Mouse (Mus musculus): Measurements from ENCODE around the gene Adgrl2. TPM values are rescaled to one million over a fixed set of nuclear protein-coding genes. Genes with fewer than 3 reads are reported as not detected.

Gene Adgrl2
- 29.9 and 36.6 TPM in 2 replicates for total RNA-seq (2012; rRNA removed)

DNA sequence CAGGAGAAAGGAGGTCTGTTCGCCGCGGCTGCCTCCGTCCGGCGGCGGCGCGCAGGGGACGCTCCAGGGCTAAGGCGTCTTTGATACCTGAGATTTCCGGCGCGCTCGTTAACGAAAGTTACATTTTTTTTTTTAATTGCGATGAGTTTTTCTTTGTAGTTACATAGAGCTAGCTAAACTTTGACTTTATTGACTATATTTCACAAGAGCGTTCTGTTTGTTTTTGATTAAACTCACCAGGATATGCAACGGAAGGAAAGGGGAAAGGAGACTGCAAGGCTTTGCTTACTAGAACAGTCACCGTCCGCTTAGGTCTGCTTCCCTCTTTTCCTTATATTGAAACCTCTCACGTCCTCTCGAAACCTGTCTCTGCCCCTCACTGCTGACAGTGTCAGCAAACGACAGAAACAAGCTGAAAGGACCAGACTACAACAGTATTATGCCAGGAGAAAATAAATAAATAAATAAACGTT lies at the start of gene Adgrl2:
TSS of gene Adgrl2 (minus strand) at position 25 of the 473 bp plus-strand sequence.
- in situ Hi-C loops (cut with MboI; ENCODE audit: low sequenced_read_pairs in 2 of 2, unreplicated experiment in 2 of 2), result no loop called here
- TF ChIP-seq MAFK (IDR thresholded peaks at IDR 0.05; ENCODE audit: insufficient read depth, low read depth, low read length) (no peak), ZNF384 (IDR thresholded peaks at IDR 0.05; ENCODE audit: low read depth, low read length) (no peak), ZC3H11A (IDR thresholded peaks at IDR 0.05; ENCODE audit: borderline replicate concordance, low read depth, low read length) (no peak), HCFC1 (IDR thresholded peaks at IDR 0.05; ENCODE audit: borderline replicate concordance, insufficient read depth, low read length) (no peak), CHD2 (IDR thresholded peaks at IDR 0.05; ENCODE audit: low read depth, low read length) (no peak)
- Histone ChIP-seq H3K9ac (ENCODE audit: insufficient read depth, low read depth, low read length, poor library complexity, severe bottlenecking) (peak within 1 kb of the TSS; percentile 79), H3K4me3 (ENCODE audit: insufficient read depth in 1 of 2, low read depth in 1 of 2, low read length in 2 of 2, poor library complexity in 1 of 2, severe bottlenecking in 1 of 2) (peak within 1 kb of the TSS; percentile 69 to 93), H3K27ac (ENCODE audit: insufficient read depth, low read depth, low read length, poor library complexity, severe bottlenecking) (peak within 1 kb of the TSS; percentile 64), H3K4me1 (ENCODE audit: control insufficient read depth in 2 of 2, insufficient read depth in 2 of 2, low read length in 2 of 2, poor library complexity in 1 of 2) (peaks cover 0 to 2% of the 10 kb centered on the region in 2 experiments; a peak in 2 of 4 replicates), H3K9me3 (ENCODE audit: control insufficient read depth, insufficient read depth, low read depth, low read length) (no peaks in the 10 kb centered on the region), H3K36me3 (ENCODE audit: control insufficient read depth, insufficient read depth, low read length, poor library complexity, severe bottlenecking) (no peaks in the 10 kb centered on the region)
- peak; percentile 53 for DNase-seq (ENCODE audit: low read depth, low spot score)

DNA sequence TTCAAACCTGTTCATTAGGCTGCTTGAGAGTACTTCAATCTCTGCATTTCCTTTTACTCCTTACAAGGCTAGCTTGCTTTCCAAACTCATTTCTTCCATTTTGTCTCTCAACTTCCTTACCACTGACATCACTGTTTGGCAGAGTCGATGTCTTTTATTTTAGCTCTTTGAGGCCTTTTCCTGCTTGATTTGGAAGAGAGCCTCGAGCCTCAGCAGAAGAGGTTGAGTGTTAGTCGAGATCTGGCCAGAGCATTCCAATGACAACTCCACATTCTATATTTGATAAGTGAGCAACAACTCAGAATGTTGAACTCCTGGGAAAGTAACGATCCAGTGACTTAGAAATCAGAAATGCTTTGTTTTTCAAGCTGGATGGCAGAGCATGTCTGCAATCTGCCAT lies 48.4 kb upstream of the Adgrl2 start:
- no peak overlapping the region for H3K9ac ChIP-seq (ENCODE audit: insufficient read depth, low read depth, low read length, poor library complexity, severe bottlenecking)
- DNase-seq (ENCODE audit: low read depth, low spot score), result no peak
- in situ Hi-C loops (cut with MboI; ENCODE audit: low sequenced_read_pairs in 2 of 2, unreplicated experiment in 2 of 2), result no loop called here
- no peaks in the 10 kb centered on the region for H3K36me3 ChIP-seq (ENCODE audit: control insufficient read depth, insufficient read depth, low read length, poor library complexity, severe bottlenecking)
- H3K4me3 ChIP-seq (ENCODE audit: insufficient read depth in 1 of 2, low read depth in 1 of 2, low read length in 2 of 2, poor library complexity in 1 of 2, severe bottlenecking in 1 of 2), result no peak overlapping the region
- no peaks in the 10 kb centered on the region; a peak in 1 of 4 replicates for H3K4me1 ChIP-seq (ENCODE audit: control insufficient read depth in 2 of 2, insufficient read depth in 2 of 2, low read length in 2 of 2, poor library complexity in 1 of 2)
- H3K9me3 ChIP-seq (ENCODE audit: control insufficient read depth, insufficient read depth, low read depth, low read length), result no peaks in the 10 kb centered on the region
- no peak overlapping the region for H3K27ac ChIP-seq (ENCODE audit: insufficient read depth, low read depth, low read length, poor library complexity, severe bottlenecking)
- TF ChIP-seq ZC3H11A (IDR thresholded peaks at IDR 0.05; ENCODE audit: borderline replicate concordance, low read depth, low read length) (no peak), ZNF384 (IDR thresholded peaks at IDR 0.05; ENCODE audit: low read depth, low read length) (no peak), CHD2 (IDR thresholded peaks at IDR 0.05; ENCODE audit: low read depth, low read length) (no peak), HCFC1 (IDR thresholded peaks at IDR 0.05; ENCODE audit: borderline replicate concordance, insufficient read depth, low read length) (no peak), MAFK (IDR thresholded peaks at IDR 0.05; ENCODE audit: insufficient read depth, low read depth, low read length) (no peak)

DNA sequence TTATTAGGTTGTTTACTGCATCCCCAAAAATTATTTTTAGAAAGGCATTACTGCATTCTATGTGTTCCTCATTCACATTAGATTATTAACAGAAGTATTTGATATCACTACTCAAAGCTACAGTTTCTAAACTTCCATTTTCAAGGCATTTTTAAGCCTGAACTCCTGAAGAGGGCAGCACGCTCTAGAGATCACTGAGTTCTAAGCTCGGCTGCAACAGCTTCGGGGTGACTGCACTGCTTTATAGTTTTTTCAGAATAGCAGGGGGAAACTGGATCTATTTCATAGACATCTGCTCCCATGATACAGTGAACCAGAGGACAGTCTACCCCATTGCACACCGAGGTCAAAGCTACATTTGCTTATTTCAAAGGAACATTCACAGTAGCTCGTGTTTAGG lies 29.6 kb upstream of the Adgrl2 start:
- TF ChIP-seq ZC3H11A (IDR thresholded peaks at IDR 0.05; ENCODE audit: borderline replicate concordance, low read depth, low read length) (no peak), MAFK (IDR thresholded peaks at IDR 0.05; ENCODE audit: insufficient read depth, low read depth, low read length) (no peak), CHD2 (IDR thresholded peaks at IDR 0.05; ENCODE audit: low read depth, low read length) (no peak), HCFC1 (IDR thresholded peaks at IDR 0.05; ENCODE audit: borderline replicate concordance, insufficient read depth, low read length) (no peak)
- Histone ChIP-seq H3K9ac (ENCODE audit: insufficient read depth, low read depth, low read length, poor library complexity, severe bottlenecking) (no peak overlapping the region), H3K36me3 (ENCODE audit: control insufficient read depth, insufficient read depth, low read length, poor library complexity, severe bottlenecking) (no peaks in the 10 kb centered on the region), H3K9me3 (ENCODE audit: control insufficient read depth, insufficient read depth, low read depth, low read length) (no peaks in the 10 kb centered on the region), H3K4me1 (ENCODE audit: control insufficient read depth in 2 of 2, insufficient read depth in 2 of 2, low read length in 2 of 2, poor library complexity in 1 of 2) (no peaks in the 10 kb centered on the region), H3K4me3 (ENCODE audit: insufficient read depth in 1 of 2, low read depth in 1 of 2, low read length in 2 of 2, poor library complexity in 1 of 2, severe bottlenecking in 1 of 2) (no peak overlapping the region), H3K27ac (ENCODE audit: insufficient read depth, low read depth, low read length, poor library complexity, severe bottlenecking) (no peak overlapping the region)
- no peak for DNase-seq (ENCODE audit: low read depth, low spot score)
- in situ Hi-C loops (cut with MboI; ENCODE audit: low sequenced_read_pairs in 2 of 2, unreplicated experiment in 2 of 2), result no loop called here

DNA sequence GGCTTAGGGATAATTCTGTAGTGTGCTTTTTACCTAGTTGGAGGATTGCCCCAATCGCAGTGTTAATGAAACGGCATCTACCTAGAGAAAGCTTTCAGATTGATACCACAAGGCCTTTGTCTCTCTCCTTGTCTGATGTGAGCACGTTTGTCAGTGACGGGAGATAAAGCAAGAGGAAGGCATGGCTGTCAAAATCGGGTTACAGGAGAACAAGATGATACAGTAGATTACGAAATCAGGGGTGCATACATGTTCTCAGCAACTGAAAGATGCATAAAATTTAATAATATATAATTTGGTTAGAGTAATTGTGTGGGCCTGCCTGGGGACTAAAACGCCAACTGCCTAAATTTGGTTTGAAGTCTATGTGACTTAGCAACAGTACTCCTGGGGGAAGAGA lies 19.0 kb upstream of the Adgrl2 start:
- H3K9ac ChIP-seq (ENCODE audit: insufficient read depth, low read depth, low read length, poor library complexity, severe bottlenecking), result no peak overlapping the region
- no peak overlapping the region for H3K4me3 ChIP-seq (ENCODE audit: insufficient read depth in 1 of 2, low read depth in 1 of 2, low read length in 2 of 2, poor library complexity in 1 of 2, severe bottlenecking in 1 of 2)
- TF ChIP-seq ZC3H11A (IDR thresholded peaks at IDR 0.05; ENCODE audit: borderline replicate concordance, low read depth, low read length) (no peak), MAFK (IDR thresholded peaks at IDR 0.05; ENCODE audit: insufficient read depth, low read depth, low read length) (no peak), HCFC1 (IDR thresholded peaks at IDR 0.05; ENCODE audit: borderline replicate concordance, insufficient read depth, low read length) (no peak), ZNF384 (IDR thresholded peaks at IDR 0.05; ENCODE audit: low read depth, low read length) (no peak), CHD2 (IDR thresholded peaks at IDR 0.05; ENCODE audit: low read depth, low read length) (no peak)
- in situ Hi-C loops (cut with MboI; ENCODE audit: low sequenced_read_pairs in 2 of 2, unreplicated experiment in 2 of 2), result no loop called here
- H3K36me3 ChIP-seq (ENCODE audit: control insufficient read depth, insufficient read depth, low read length, poor library complexity, severe bottlenecking), result no peaks in the 10 kb centered on the region
- H3K27ac ChIP-seq (ENCODE audit: insufficient read depth, low read depth, low read length, poor library complexity, severe bottlenecking), result no peak overlapping the region
- no peaks in the 10 kb centered on the region for H3K9me3 ChIP-seq (ENCODE audit: control insufficient read depth, insufficient read depth, low read depth, low read length)
- no peak for DNase-seq (ENCODE audit: low read depth, low spot score)
- H3K4me1 ChIP-seq (ENCODE audit: control insufficient read depth in 2 of 2, insufficient read depth in 2 of 2, low read length in 2 of 2, poor library complexity in 1 of 2), result no peaks in the 10 kb centered on the region

DNA sequence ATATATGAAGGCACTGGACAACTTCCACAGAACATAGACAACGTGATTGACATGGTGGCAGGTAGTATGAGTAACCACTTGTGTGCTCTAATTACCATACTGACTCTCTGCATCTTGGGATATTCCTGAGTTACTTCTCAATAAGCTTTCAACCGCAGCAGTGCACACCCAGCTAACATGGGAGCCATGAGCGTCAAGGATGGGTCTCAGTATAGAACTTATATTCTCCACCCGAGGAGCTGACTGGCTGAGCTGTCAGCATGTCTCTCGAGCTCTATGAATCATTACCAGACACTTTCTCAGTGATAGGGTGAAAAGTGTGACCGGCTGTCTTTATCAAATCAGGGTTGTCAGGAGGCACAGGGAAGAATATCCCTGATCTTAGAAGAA lies 18.3 kb upstream of the Adgrl2 start:
- Histone ChIP-seq H3K9ac (ENCODE audit: insufficient read depth, low read depth, low read length, poor library complexity, severe bottlenecking) (no peak overlapping the region), H3K36me3 (ENCODE audit: control insufficient read depth, insufficient read depth, low read length, poor library complexity, severe bottlenecking) (no peaks in the 10 kb centered on the region), H3K4me3 (ENCODE audit: insufficient read depth in 1 of 2, low read depth in 1 of 2, low read length in 2 of 2, poor library complexity in 1 of 2, severe bottlenecking in 1 of 2) (no peak overlapping the region), H3K4me1 (ENCODE audit: control insufficient read depth in 2 of 2, insufficient read depth in 2 of 2, low read length in 2 of 2, poor library complexity in 1 of 2) (no peaks in the 10 kb centered on the region), H3K27ac (ENCODE audit: insufficient read depth, low read depth, low read length, poor library complexity, severe bottlenecking) (no peak overlapping the region), H3K9me3 (ENCODE audit: control insufficient read depth, insufficient read depth, low read depth, low read length) (no peaks in the 10 kb centered on the region)
- TF ChIP-seq MAFK (IDR thresholded peaks at IDR 0.05; ENCODE audit: insufficient read depth, low read depth, low read length) (no peak), ZC3H11A (IDR thresholded peaks at IDR 0.05; ENCODE audit: borderline replicate concordance, low read depth, low read length) (no peak), HCFC1 (IDR thresholded peaks at IDR 0.05; ENCODE audit: borderline replicate concordance, insufficient read depth, low read length) (no peak), CHD2 (IDR thresholded peaks at IDR 0.05; ENCODE audit: low read depth, low read length) (no peak), ZNF384 (IDR thresholded peaks at IDR 0.05; ENCODE audit: low read depth, low read length) (no peak)
- in situ Hi-C loops (cut with MboI; ENCODE audit: low sequenced_read_pairs in 2 of 2, unreplicated experiment in 2 of 2), result no loop called here
- DNase-seq (ENCODE audit: low read depth, low spot score), result no peak

Measured in ES-E14 (cell line).